8 mouse cellular contexts compared by ENCODE assay signal in genomic region chr19:55643288-55643901, GRCm38 (mm10).
DNase-seq lines count a peak whose midpoint lies in the region; ATAC-seq and TF ChIP-seq lines count a peak whose summit lies in the region.

No protein-coding gene starts in this region.

- H3K9ac ChIP-seq in forebrain, embryonic 13.5 days = no peak overlapping the region; the same call in 1 of the 2 replicates
- 0 out of 2 replicates have a peak overlapping the region, but pooled peaks have one; percentile 18 for H3K9ac ChIP-seq in lung, embryonic 14.5 days

- H3K36me3 ChIP-seq in forebrain, embryonic 13.5 days (ENCODE audit: poor library complexity, severe bottlenecking) = no peaks in the 10 kb centered on the region
- no peaks in the 10 kb centered on the region for H3K36me3 ChIP-seq in lung, embryonic 14.5 days (ENCODE audit: insufficient read depth)

- WGBS in forebrain, embryonic 13.5 days = 11% methylated on average over 14 of the region's 14 CpGs
- WGBS in lung, embryonic 14.5 days = 16% methylated on average over 14 of the region's 14 CpGs

- peak overlapping the region; percentile 55 for H3K4me2 ChIP-seq in forebrain, embryonic 13.5 days
- peak overlapping the region; percentile 62 for H3K4me2 ChIP-seq in lung, embryonic 14.5 days

- no peaks in the 10 kb centered on the region for H3K9me3 ChIP-seq in forebrain, embryonic 13.5 days (replicated peaks)
- H3K9me3 ChIP-seq in lung, embryonic 14.5 days (ENCODE audit: low read depth, low read length) = no peaks in the 10 kb centered on the region

- intact Hi-C loops in heart, postnatal 14 days (cut with DNase I) = loop anchor here (5.0 kb wide), 2 partner anchors 96 to 99 kb away; partner anchors contain the start of gene Tcf7l2

- peak; percentile 57 to 90 for DNase-seq in adrenal gland, adult (ENCODE audit: inconsistent age in 2 of 2, low spot score in 1 of 2)
- DNase-seq in adrenal gland, postnatal 4 days (ENCODE audit: low spot score in 2 of 2) = no peak
- peak; percentile 37 for DNase-seq in adrenal gland, postnatal 25 days
- DNase-seq in heart, postnatal 14 days = peak; percentile 51 to 71
- peak; percentile 46 to 57 for DNase-seq in kidney, postnatal 36 days
- DNase-seq in lung, embryonic 14.5 days = peak; percentile 63

- peaks cover 14% of the 10 kb centered on the region; the same call in 1 of the 2 replicates for H3K4me1 ChIP-seq in forebrain, embryonic 13.5 days
- H3K4me1 ChIP-seq in lung, embryonic 14.5 days (ENCODE audit: insufficient read depth) = 0 out of 2 replicates have a peak, but pooled peaks cover 8% of the 10 kb centered on the region

- no peak for ATAC-seq in forebrain, embryonic 13.5 days
- ATAC-seq in lung, embryonic 14.5 days (ENCODE audit: insufficient read depth) = peak; percentile 63
- ATAC-seq in neutrophil, adult 5-6 weeks (ENCODE audit: extremely low read depth, insufficient number of reproducible peaks, low FRiP score, poor library complexity, severe bottlenecking) = peak; percentile 87

- H3K27me3 ChIP-seq in forebrain, embryonic 13.5 days = peaks cover 6% of the 10 kb centered on the region; the same call in 1 of the 2 replicates
- no peaks in the 10 kb centered on the region for H3K27me3 ChIP-seq in lung, embryonic 14.5 days (ENCODE audit: insufficient read depth, low read length)

- H3K27ac ChIP-seq in forebrain, embryonic 13.5 days = no peak overlapping the region
- H3K27ac ChIP-seq in lung, embryonic 14.5 days (ENCODE audit: low read depth) = 0 out of 2 replicates have a peak overlapping the region, but pooled peaks have one; percentile 46

- peak overlapping the region; percentile 23 for H3K4me3 ChIP-seq in forebrain, embryonic 13.5 days
- H3K4me3 ChIP-seq in lung, embryonic 14.5 days (ENCODE audit: low read depth, low read length) = peak overlapping the region; percentile 33

- no peak for TF ChIP-seq CTCF in lung, embryonic 14.5 days (IDR thresholded peaks at IDR 0.05; ENCODE audit: low read depth)

Comparison
In these comparisons a context has a peak if more than half of its experiments do, and no peak if none do; other contexts are left out.
1. DNase-seq: peak in adrenal gland, adult (2 of 2), adrenal gland, postnatal 25 days (single experiment), heart, postnatal 14 days (2 of 2), kidney, postnatal 36 days (2 of 2) and lung, embryonic 14.5 days (single experiment); none in adrenal gland, postnatal 4 days (0 of 2).